Mouse (Mus musculus) embryonic facial prominence, embryonic 15.5 days (tissue): ENCODE measurements around the gene Rdh5. TPM values are rescaled to one million over a fixed set of nuclear protein-coding genes. Genes with fewer than 3 reads are reported as not detected.

Source experiments
- ATAC-seq: fragments of 200-750 bp; cut with Nextera tagmentation; 2 replicates; pipeline ENCODE4 v1.8.0; 2017; ENCODE audit warnings: low read depth, moderate TSS enrichment; ENCODE audit not compliant: insufficient number of reproducible peaks, low FRiP score, low TSS enrichment
- H3K27ac ChIP-seq: fragments of 300-500 bp; sonication (generic); replicated peaks from 2 replicates; pipeline ENCODE4 v1.5.1; 2015; ENCODE audit warnings: mild to moderate bottlenecking, inconsistent platforms
- H3K27me3 ChIP-seq: fragments of 300-500 bp; sonication (generic); 2 replicates; pipeline ENCODE4 v1.6.1; 2015; ENCODE audit warnings: inconsistent platforms
- H3K36me3 ChIP-seq: fragments of 300-500 bp; sonication (generic); 2 replicates; pipeline ENCODE4 v1.6.1; 2015; ENCODE audit warnings: mild to moderate bottlenecking, inconsistent platforms
- H3K4me1 ChIP-seq: fragments of 300-500 bp; sonication (generic); 2 replicates; pipeline ENCODE4 v1.6.1; 2015; ENCODE audit warnings: inconsistent platforms
- H3K4me2 ChIP-seq: fragments of 300-500 bp; sonication (generic); replicated peaks from 2 replicates; pipeline ENCODE4 v1.6.1; 2015; ENCODE audit warnings: mild to moderate bottlenecking, inconsistent platforms
- H3K4me3 ChIP-seq: fragments of 300-500 bp; sonication (generic); replicated peaks from 2 replicates; pipeline ENCODE4 v1.5.1; 2015; ENCODE audit warnings: mild to moderate bottlenecking, inconsistent platforms
- H3K9ac ChIP-seq: fragments of 300-500 bp; sonication (generic); 2 replicates; pipeline ENCODE4 v1.6.1; 2015; ENCODE audit warnings: inconsistent platforms
- H3K9me3 ChIP-seq: fragments of 300-500 bp; sonication (generic); replicated peaks from 2 replicates; pipeline ENCODE4 v1.6.1; 2016; ENCODE audit warnings: inconsistent platforms
- WGBS: fragments of 180-500 bp; shearing (Covaris S2); methylation state at CpG from one replicate; pipeline ENCODE4 v1.1.7; 2015; 5-methylcytosine and 5-hydroxymethylcytosine counted together
- polyA plus RNA-seq: library from polyadenylated mRNA; unstranded; fragments of >200 nt; fragmentation: Nextera tagmentation; extraction: Ambion mirVana; gene quantifications from 2 replicates; pipeline ENCODE4 v1.2.1, GENCODE M21; 2015

Gene Rdh5
- polyA plus RNA-seq, 1 experiment from 2014 or later: 21.3 TPM

- no peak overlapping the region for H3K9ac ChIP-seq
- H3K9me3 ChIP-seq: no peaks in the 10 kb centered on the region
- no peak for ATAC-seq
- H3K27me3 ChIP-seq: peaks cover 30% of the 10 kb centered on the region
- H3K36me3 ChIP-seq: no peaks in the 10 kb centered on the region
- no peak overlapping the region for H3K4me2 ChIP-seq
- WGBS: 28% methylated on average over 4 of the region's 4 CpGs
- H3K4me3 ChIP-seq: no peak overlapping the region
- no peak overlapping the region for H3K27ac ChIP-seq
- H3K4me1 ChIP-seq: peaks cover 10% of the 10 kb centered on the region
These were observed 5.7 kb upstream of the Rdh5 start for GRCm38 (mm10) chr10:128928356-128928755.

- Histone ChIP-seq H3K27ac (peak within 1 kb of the TSS; percentile 97), H3K4me2 (peak within 1 kb of the TSS; percentile 77), H3K27me3 (0 out of 2 replicates have a peak, but pooled peaks cover 7% of the 10 kb centered on the region), H3K9ac (peak within 1 kb of the TSS; percentile 72), H3K9me3 (no peaks in the 10 kb centered on the region), H3K36me3 (no peaks in the 10 kb centered on the region), H3K4me1 (peaks cover 47% of the 10 kb centered on the region), H3K4me3 (peak within 1 kb of the TSS; percentile 89)
- ATAC-seq: no peak
- 62% methylated on average over 9 of the region's 9 CpGs for WGBS
These were observed 1.2 kb upstream of the Rdh5 start, which contains the start of gene Bloc1s1 for GRCm38 (mm10) chr10:128923935-128924334. Gene Bloc1s1 (minus strand): TSS chr10:128924035.

GRCm38 (mm10) chr10:128923013-128923691, 464 bp upstream of the Rdh5 start:
- WGBS: under 1% methylated on average over 42 of the region's 42 CpGs
- H3K27ac ChIP-seq: peak overlapping the region; percentile 97
- H3K27me3 ChIP-seq: no peaks in the 10 kb centered on the region
- H3K4me1 ChIP-seq: peaks cover 48% of the 10 kb centered on the region
- peak overlapping the region; percentile 72 for H3K9ac ChIP-seq
- peak overlapping the region; percentile 77 for H3K4me2 ChIP-seq
- H3K36me3 ChIP-seq: peaks cover 4% of the 10 kb centered on the region
- no peaks in the 10 kb centered on the region for H3K9me3 ChIP-seq
- peak; percentile 93 for ATAC-seq
- peak overlapping the region; percentile 89 for H3K4me3 ChIP-seq

- H3K9ac ChIP-seq: no peak overlapping the region
- H3K4me1 ChIP-seq: peaks cover 51% of the 10 kb centered on the region
- no peaks in the 10 kb centered on the region for H3K9me3 ChIP-seq
- H3K27me3 ChIP-seq: no peaks in the 10 kb centered on the region
- ATAC-seq: no peak
- H3K36me3 ChIP-seq: peaks cover 14% of the 10 kb centered on the region
- H3K4me2 ChIP-seq: peak overlapping the region; percentile 77
- H3K4me3 ChIP-seq: peak overlapping the region; percentile 89
- WGBS: 67% methylated on average over 16 of the region's 16 CpGs
- peak overlapping the region; percentile 97 for H3K27ac ChIP-seq
These were observed 536 bp downstream of the Rdh5 start for GRCm38 (mm10) chr10:128921883-128922821.

- no peak for ATAC-seq
- H3K27ac ChIP-seq: peak overlapping the region; percentile 97
- peaks cover 22% of the 10 kb centered on the region for H3K36me3 ChIP-seq
- no peaks in the 10 kb centered on the region for H3K27me3 ChIP-seq
- H3K9ac ChIP-seq: no peak overlapping the region
- H3K4me3 ChIP-seq: no peak overlapping the region
- H3K9me3 ChIP-seq: no peaks in the 10 kb centered on the region
- peaks cover 51% of the 10 kb centered on the region for H3K4me1 ChIP-seq
- H3K4me2 ChIP-seq: peak overlapping the region; percentile 13; the same call in 1 of the 2 replicates
- WGBS: 62% methylated on average over 1 of the region's 1 CpGs
These were observed 1.4 kb downstream of the Rdh5 start for GRCm38 (mm10) chr10:128921251-128921650.

GRCm38 (mm10) chr10:128920736-128921161, 1.9 kb downstream of the Rdh5 start:
- peaks cover 24% of the 10 kb centered on the region for H3K36me3 ChIP-seq
- peaks cover 51% of the 10 kb centered on the region for H3K4me1 ChIP-seq
- no peak overlapping the region for H3K4me3 ChIP-seq
- no peaks in the 10 kb centered on the region for H3K27me3 ChIP-seq
- ATAC-seq: no peak
- no peaks in the 10 kb centered on the region for H3K9me3 ChIP-seq
- peak overlapping the region; percentile 72 for H3K27ac ChIP-seq
- 27% methylated on average over 3 of the region's 3 CpGs for WGBS
- H3K4me2 ChIP-seq: peak overlapping the region; percentile 13; the same call in 1 of the 2 replicates
- H3K9ac ChIP-seq: no peak overlapping the region

- no peaks in the 10 kb centered on the region for H3K27me3 ChIP-seq
- peaks cover 51% of the 10 kb centered on the region for H3K4me1 ChIP-seq
- no peaks in the 10 kb centered on the region for H3K9me3 ChIP-seq
- no peak overlapping the region for H3K4me3 ChIP-seq
- no peak for ATAC-seq
- H3K4me2 ChIP-seq: no peak overlapping the region
- H3K9ac ChIP-seq: no peak overlapping the region
- WGBS: 75% methylated on average over 7 of the region's 7 CpGs
- peak overlapping the region; percentile 72 for H3K27ac ChIP-seq
- H3K36me3 ChIP-seq: peaks cover 32% of the 10 kb centered on the region
These were observed 2.7 kb downstream of the Rdh5 start for GRCm38 (mm10) chr10:128919966-128920365.

- H3K9ac ChIP-seq: no peak overlapping the region
- 23% methylated on average over 6 of the region's 6 CpGs for WGBS
- peak overlapping the region; percentile 72; the same call in 1 of the 2 replicates for H3K27ac ChIP-seq
- no peak for ATAC-seq
- no peak overlapping the region for H3K4me2 ChIP-seq
- H3K9me3 ChIP-seq: no peaks in the 10 kb centered on the region
- no peak overlapping the region for H3K4me3 ChIP-seq
- peaks cover 40% of the 10 kb centered on the region for H3K36me3 ChIP-seq
- H3K27me3 ChIP-seq: no peaks in the 10 kb centered on the region
- peaks cover 49% of the 10 kb centered on the region for H3K4me1 ChIP-seq
These were observed 3.5 kb downstream of the Rdh5 start for GRCm38 (mm10) chr10:128919203-128919631.

GRCm38 (mm10) chr10:128918246-128918645, 4.4 kb downstream of the Rdh5 start:
- ATAC-seq: no peak
- Histone ChIP-seq H3K36me3 (peaks cover 49% of the 10 kb centered on the region), H3K27me3 (no peaks in the 10 kb centered on the region), H3K9ac (no peak overlapping the region), H3K27ac (peak overlapping the region; percentile 72; the same call in 1 of the 2 replicates), H3K4me3 (no peak overlapping the region), H3K4me2 (no peak overlapping the region), H3K9me3 (no peaks in the 10 kb centered on the region), H3K4me1 (peaks cover 51% of the 10 kb centered on the region)
- 76% methylated on average over 7 of the region's 7 CpGs for WGBS

GRCm38 (mm10) chr10:128917400-128917799, 5.3 kb downstream of the Rdh5 start:
- Histone ChIP-seq H3K4me1 (peaks cover 55% of the 10 kb centered on the region), H3K27ac (no peak overlapping the region), H3K27me3 (no peaks in the 10 kb centered on the region), H3K4me3 (no peak overlapping the region), H3K9me3 (no peaks in the 10 kb centered on the region), H3K9ac (no peak overlapping the region), H3K4me2 (no peak overlapping the region), H3K36me3 (peaks cover 51% of the 10 kb centered on the region)
- 87% methylated on average over 6 of the region's 6 CpGs for WGBS
- no peak for ATAC-seq

GRCm38 (mm10) chr10:128916665-128917064, 6.0 kb downstream of the Rdh5 start:
- Histone ChIP-seq H3K27ac (no peak overlapping the region), H3K4me1 (peaks cover 55% of the 10 kb centered on the region), H3K9ac (no peak overlapping the region), H3K27me3 (no peaks in the 10 kb centered on the region), H3K9me3 (no peaks in the 10 kb centered on the region), H3K36me3 (peaks cover 51% of the 10 kb centered on the region), H3K4me2 (no peak overlapping the region), H3K4me3 (no peak overlapping the region)
- 87% methylated on average over 3 of the region's 3 CpGs for WGBS
- ATAC-seq: no peak
